Mouse (Mus musculus) limb, embryonic 10.5 days (tissue): ENCODE measurements around the gene Slc17a8. TPM values are rescaled to one million over a fixed set of nuclear protein-coding genes. Genes with fewer than 3 reads are reported as not detected.

Experiments
- DNase-seq: peaks from one replicate; pipeline ENCODE4 v3.0.0-alpha.2; 2017; ENCODE audit warnings: low spot score
- H3K27ac ChIP-seq: fragments of 300-500 bp; sonication (generic); 2 replicates; pipeline ENCODE4 v1.5.1; 2016; ENCODE audit warnings: mild to moderate bottlenecking
- H3K27me3 ChIP-seq: fragments of 300-500 bp; sonication (generic); 2 replicates; pipeline ENCODE4 v1.6.1; 2016; ENCODE audit warnings: low read depth, mild to moderate bottlenecking; ENCODE audit not compliant: poor library complexity, severe bottlenecking
- H3K36me3 ChIP-seq: fragments of 300-500 bp; sonication (generic); 2 replicates; pipeline ENCODE4 v1.6.1; 2016; ENCODE audit warnings: mild to moderate bottlenecking, moderate library complexity
- H3K4me1 ChIP-seq: fragments of 300-500 bp; sonication (generic); 2 replicates; pipeline ENCODE4 v1.6.1; 2016
- H3K4me3 ChIP-seq: fragments of 300-500 bp; sonication (generic); 2 replicates; pipeline ENCODE4 v1.5.1; 2016; ENCODE audit warnings: mild to moderate bottlenecking, moderate library complexity
- H3K9me3 ChIP-seq: fragments of 300-500 bp; sonication (generic); replicated peaks from 2 replicates; pipeline ENCODE4 v1.6.1; 2016; ENCODE audit warnings: mild to moderate bottlenecking
- WGBS: fragments of 180-500 bp; shearing (Covaris S2); methylation state at CpG from one replicate; pipeline ENCODE4 v1.1.7; 2016; 5-methylcytosine and 5-hydroxymethylcytosine counted together
- polyA plus RNA-seq: library from polyadenylated mRNA; unstranded; fragments of >200 nt; fragmentation: Nextera tagmentation; extraction: Ambion mirVana; gene quantifications from 2 replicates; pipeline ENCODE4 v1.2.1, GENCODE M21; 2016

Gene Slc17a8
- polyA plus RNA-seq, 1 experiment from 2014 or later = not detected

DNA sequence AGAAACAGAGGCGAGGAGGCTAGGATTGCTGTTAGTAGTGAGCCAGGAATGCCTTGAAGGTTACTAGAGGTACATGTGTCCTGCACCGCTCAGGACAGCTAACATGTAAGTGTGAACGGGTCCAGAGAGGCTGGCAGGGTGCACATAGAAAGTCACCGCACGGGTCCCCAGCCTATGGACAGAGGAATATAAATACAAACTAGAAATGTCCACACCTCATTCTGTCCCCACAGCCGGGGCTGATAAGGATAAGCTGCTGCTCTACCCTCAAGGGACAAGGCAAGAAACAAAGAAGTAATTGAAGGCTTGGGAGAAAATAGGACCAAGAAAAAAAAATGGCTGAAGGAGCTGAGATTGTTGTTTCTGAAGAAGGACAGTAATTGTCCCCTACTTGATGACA lies 77.2 kb downstream of the Slc17a8 start:
- H3K4me1 ChIP-seq = no peaks in the 10 kb centered on the region
- H3K27me3 ChIP-seq = no peaks in the 10 kb centered on the region
- no peak overlapping the region for H3K27ac ChIP-seq
- no peaks in the 10 kb centered on the region for H3K36me3 ChIP-seq
- no peak overlapping the region for H3K4me3 ChIP-seq
- H3K9me3 ChIP-seq = no peaks in the 10 kb centered on the region
- no peak for DNase-seq
- 82% methylated on average over 6 of the region's 6 CpGs for WGBS

DNA sequence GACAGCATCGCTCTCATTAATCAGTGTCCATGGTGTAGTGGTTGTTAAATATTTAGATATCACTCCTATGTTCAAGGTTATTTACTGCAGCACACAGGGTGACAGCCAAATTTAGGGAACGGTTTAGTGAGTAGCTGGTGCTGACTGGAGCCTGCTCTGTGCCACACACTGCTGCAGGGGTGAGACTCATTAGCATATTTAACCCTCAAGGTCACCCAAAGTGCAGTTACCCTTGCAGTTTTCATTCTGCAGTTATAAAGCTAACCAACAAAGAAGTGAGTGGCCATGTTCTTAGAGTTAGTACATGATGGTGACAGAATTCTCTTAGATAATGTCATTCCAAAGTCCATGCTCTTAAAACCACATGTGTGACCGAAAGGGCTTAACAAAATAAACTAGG lies 78.7 kb downstream of the Slc17a8 start:
- Histone ChIP-seq H3K4me3 (no peak overlapping the region), H3K27me3 (no peaks in the 10 kb centered on the region), H3K27ac (no peak overlapping the region), H3K4me1 (no peaks in the 10 kb centered on the region), H3K9me3 (no peaks in the 10 kb centered on the region), H3K36me3 (no peaks in the 10 kb centered on the region)
- no peak for DNase-seq
- WGBS = 90% methylated on average over 3 of the region's 3 CpGs

- Histone ChIP-seq H3K36me3 (no peaks in the 10 kb centered on the region), H3K4me3 (no peak within 1 kb of the TSS), H3K27ac (no peak within 1 kb of the TSS), H3K27me3 (no peaks in the 10 kb centered on the region), H3K9me3 (no peaks in the 10 kb centered on the region), H3K4me1 (no peaks in the 10 kb centered on the region)
- no peak for DNase-seq
- WGBS = 87% methylated on average over 17 of the region's 17 CpGs
Measured at GRCm38 (mm10) chr10:89532929-89533727, 87.9 kb downstream of the Slc17a8 start, which contains the start of gene Nr1h4. Gene Nr1h4, minus strand, starts transcription at chr10:89533585.

DNA sequence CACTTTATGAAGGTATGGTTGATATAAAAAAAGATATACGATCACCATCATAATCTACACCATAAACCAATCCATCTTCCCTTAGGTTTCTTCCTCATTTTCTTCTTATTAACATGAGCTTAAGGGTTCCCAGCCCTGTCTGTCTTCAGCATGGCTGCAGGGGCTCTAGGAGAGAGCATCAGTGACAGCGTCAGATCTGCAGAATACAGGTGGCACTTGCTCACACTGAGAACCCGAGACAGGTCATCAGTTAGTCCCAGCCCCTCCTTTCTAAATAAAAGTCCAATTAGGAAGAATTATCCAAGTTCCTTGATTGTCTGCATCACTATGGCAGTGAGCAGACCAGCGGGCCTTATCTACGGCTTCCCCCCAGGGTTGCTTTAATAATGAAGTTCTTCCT lies 88.6 kb downstream of the Slc17a8 start:
- H3K4me1 ChIP-seq = no peaks in the 10 kb centered on the region
- no peaks in the 10 kb centered on the region for H3K9me3 ChIP-seq
- no peak overlapping the region for H3K27ac ChIP-seq
- H3K36me3 ChIP-seq = no peaks in the 10 kb centered on the region
- H3K4me3 ChIP-seq = no peak overlapping the region
- no peaks in the 10 kb centered on the region for H3K27me3 ChIP-seq
- no peak for DNase-seq
- 89% methylated on average over 5 of the region's 5 CpGs for WGBS

- 93% methylated on average over 2 of the region's 2 CpGs for WGBS
- Histone ChIP-seq H3K27ac (no peak overlapping the region), H3K27me3 (no peaks in the 10 kb centered on the region)
Measured at GRCm38 (mm10) chr10:89531976-89532375, 89.1 kb downstream of the Slc17a8 start.

GRCm38 (mm10) chr10:89531194-89531634 lies 89.8 kb downstream of the Slc17a8 start:
- no peak overlapping the region for H3K27ac ChIP-seq
- no peaks in the 10 kb centered on the region for H3K4me1 ChIP-seq
- H3K27me3 ChIP-seq = no peaks in the 10 kb centered on the region
- WGBS = 82% methylated on average over 5 of the region's 5 CpGs
- no peaks in the 10 kb centered on the region for H3K36me3 ChIP-seq
- DNase-seq = no peak
- no peak overlapping the region for H3K4me3 ChIP-seq
- H3K9me3 ChIP-seq = no peaks in the 10 kb centered on the region

More at GRCm38 (mm10) chr10:89531976-89532375, 89.1 kb downstream of the Slc17a8 start:
- DNase-seq = no peak
- no peaks in the 10 kb centered on the region for H3K36me3 ChIP-seq
- no peak overlapping the region for H3K4me3 ChIP-seq
- H3K4me1 ChIP-seq = no peaks in the 10 kb centered on the region
- H3K9me3 ChIP-seq = no peaks in the 10 kb centered on the region

- no peaks in the 10 kb centered on the region for H3K27me3 ChIP-seq
- WGBS = 87% methylated on average over 5 of the region's 5 CpGs
- no peak for DNase-seq
- no peaks in the 10 kb centered on the region for H3K9me3 ChIP-seq
- no peak overlapping the region for H3K4me3 ChIP-seq
- no peaks in the 10 kb centered on the region for H3K4me1 ChIP-seq
- no peaks in the 10 kb centered on the region for H3K36me3 ChIP-seq
- H3K27ac ChIP-seq = no peak overlapping the region
Measured at GRCm38 (mm10) chr10:89527054-89527453, 94.0 kb downstream of the Slc17a8 start.

DNA sequence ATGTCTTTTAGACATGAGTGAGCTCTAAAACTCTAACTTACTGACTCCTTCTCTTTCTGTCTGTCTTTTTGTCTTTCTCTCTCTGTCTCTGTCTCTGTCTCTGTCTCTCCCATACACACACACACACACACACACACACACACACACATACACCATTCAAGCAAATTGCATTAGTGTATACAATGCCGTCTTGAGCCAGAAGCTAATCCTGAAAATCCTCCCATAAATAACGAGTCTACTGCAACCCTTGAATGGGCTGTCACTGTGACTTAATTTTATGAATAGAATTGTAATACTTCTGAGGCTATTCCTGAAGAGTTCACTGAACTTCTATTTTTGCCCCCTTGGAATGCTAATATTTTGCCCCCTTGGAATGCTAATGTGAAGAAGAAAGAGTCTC lies 95.2 kb downstream of the Slc17a8 start:
- Histone ChIP-seq H3K27me3 (no peaks in the 10 kb centered on the region), H3K36me3 (no peaks in the 10 kb centered on the region), H3K4me1 (no peaks in the 10 kb centered on the region), H3K27ac (no peak overlapping the region), H3K4me3 (no peak overlapping the region), H3K9me3 (no peaks in the 10 kb centered on the region)
- DNase-seq = no peak
- 91% methylated on average over 2 of the region's 2 CpGs for WGBS

Other genes with a start within 250 kb of the Slc17a8 start
- 10.6 and 13.8 TPM in 2 replicates for gene Gas2l3, start 177.3 kb downstream of the Slc17a8 start, polyA plus RNA-seq
- not detected in 2 replicates for gene Nr1h4, start 87.7 kb downstream of the Slc17a8 start, polyA plus RNA-seq
- 6.6 and 9.0 TPM in 2 replicates for gene Scyl2, start 65.0 kb upstream of the Slc17a8 start, polyA plus RNA-seq
- 33.9 and 34.2 TPM in 2 replicates for gene Actr6, start 111.0 kb upstream of the Slc17a8 start, polyA plus RNA-seq
- gene Uhrf1bp1l, start 123.7 kb upstream of the Slc17a8 start, polyA plus RNA-seq = 26.0 and 30.1 TPM in 2 replicates